Mouse (Mus musculus) lung, postnatal 36 days (tissue): Measurements from ENCODE around the gene Tnpo1.

Experiments
- DNase-seq: peaks from one replicate; pipeline ENCODE4 v3.0.0; 2022; ENCODE audit warnings: mixed read lengths

Gene Tnpo1

GRCm38 (mm10) chr13:98926213-98926957 lies at the start of gene Tnpo1:
TSS of gene Tnpo1 (minus strand) at chr13:98926384.
- peak; percentile 94 for DNase-seq

GRCm38 (mm10) chr13:98972090-98972489 lies 45.9 kb upstream of the Tnpo1 start:
- DNase-seq: no peak

- DNase-seq: no peak
Observed at GRCm38 (mm10) chr13:98971641-98972040, 45.5 kb upstream of the Tnpo1 start.

GRCm38 (mm10) chr13:98968517-98968916 lies 42.3 kb upstream of the Tnpo1 start:
- DNase-seq: no peak

- no peak for DNase-seq
Observed at GRCm38 (mm10) chr13:98967942-98968341, 41.8 kb upstream of the Tnpo1 start.

GRCm38 (mm10) chr13:98966583-98966982 lies 40.4 kb upstream of the Tnpo1 start:
- DNase-seq: peak; percentile 55

- no peak for DNase-seq
Observed at GRCm38 (mm10) chr13:98963612-98964011, 37.4 kb upstream of the Tnpo1 start.

GRCm38 (mm10) chr13:98958177-98958576 lies 32.0 kb upstream of the Tnpo1 start:
- no peak for DNase-seq

- DNase-seq: no peak
Observed at GRCm38 (mm10) chr13:98956209-98956608, 30.0 kb upstream of the Tnpo1 start.

- DNase-seq: no peak
Observed at GRCm38 (mm10) chr13:98955676-98956075, 29.5 kb upstream of the Tnpo1 start.

GRCm38 (mm10) chr13:98955226-98955625 lies 29.0 kb upstream of the Tnpo1 start:
- DNase-seq: peak; percentile 71

- no peak for DNase-seq
Observed at GRCm38 (mm10) chr13:98953830-98954229, 27.6 kb upstream of the Tnpo1 start.

- no peak for DNase-seq
Observed at GRCm38 (mm10) chr13:98951951-98952350, 25.8 kb upstream of the Tnpo1 start.

GRCm38 (mm10) chr13:98948146-98948545 lies 22.0 kb upstream of the Tnpo1 start:
- no peak for DNase-seq

- no peak for DNase-seq
Observed at GRCm38 (mm10) chr13:98946434-98946833, 20.2 kb upstream of the Tnpo1 start.

GRCm38 (mm10) chr13:98945908-98946307 lies 19.7 kb upstream of the Tnpo1 start:
- no peak for DNase-seq

GRCm38 (mm10) chr13:98945381-98945780 lies 19.2 kb upstream of the Tnpo1 start:
- DNase-seq: no peak

- DNase-seq: peak; percentile 76
Observed at GRCm38 (mm10) chr13:98944620-98945081, 18.5 kb upstream of the Tnpo1 start.

- no peak for DNase-seq
Observed at GRCm38 (mm10) chr13:98942360-98942759, 16.2 kb upstream of the Tnpo1 start.

- DNase-seq: no peak
Observed at GRCm38 (mm10) chr13:98941829-98942343, 15.7 kb upstream of the Tnpo1 start.

GRCm38 (mm10) chr13:98937108-98937507 lies 10.9 kb upstream of the Tnpo1 start:
- DNase-seq: no peak

- no peak for DNase-seq
Observed at GRCm38 (mm10) chr13:98928908-98929307, 2.7 kb upstream of the Tnpo1 start.

GRCm38 (mm10) chr13:98926958-98927242 lies 716 bp upstream of the Tnpo1 start:
- DNase-seq: no peak

- DNase-seq: peak; percentile 87
Observed at GRCm38 (mm10) chr13:98925486-98926212, 535 bp downstream of the Tnpo1 start.
